Mouse (Mus musculus) lung, embryonic 16.5 days (tissue): Measurements from ENCODE around the gene Vps45. TPM values are rescaled to one million over a fixed set of nuclear protein-coding genes. Genes with fewer than 3 reads are reported as not detected.
"Not testable (repeated sequence)": the region's sequence is repeated elsewhere in the genome, so short reads cannot be mapped to it uniquely, and the experiment has no call there.

ENCODE experiments used
- ATAC-seq: fragments of 200-750 bp; cut with Nextera tagmentation; 2 replicates; pipeline ENCODE4 v1.8.0; 2017; ENCODE audit warnings: low read depth, mild to moderate bottlenecking, moderate library complexity
- H3K27ac ChIP-seq: fragments of 300-500 bp; sonication (generic); 2 replicates; pipeline ENCODE4 v1.5.1; 2014; ENCODE audit warnings: mild to moderate bottlenecking, control low read depth, low read length
- H3K27me3 ChIP-seq: fragments of 300-500 bp; sonication (generic); 2 replicates; pipeline ENCODE4 v1.6.1; 2014; ENCODE audit warnings: low read depth, low read length, mixed read lengths; ENCODE audit not compliant: control insufficient read depth, insufficient read depth
- H3K36me3 ChIP-seq: fragments of 300-500 bp; sonication (generic); 2 replicates; pipeline ENCODE4 v1.6.1; 2014; ENCODE audit warnings: low read length; ENCODE audit not compliant: control insufficient read depth, insufficient read depth
- H3K4me1 ChIP-seq: fragments of 300-500 bp; sonication (generic); replicated peaks from 2 replicates; pipeline ENCODE4 v1.6.1; 2014; ENCODE audit warnings: low read length, mixed read lengths; ENCODE audit not compliant: control insufficient read depth, insufficient read depth
- H3K4me2 ChIP-seq: fragments of 300-500 bp; sonication (generic); 2 replicates; pipeline ENCODE4 v1.6.1; 2014; ENCODE audit warnings: low read depth, low read length, control low read depth
- H3K4me3 ChIP-seq: fragments of 300-500 bp; sonication (generic); 2 replicates; pipeline ENCODE4 v1.5.1; 2014; ENCODE audit warnings: mild to moderate bottlenecking, low read length, control low read depth
- H3K9ac ChIP-seq: fragments of 300-500 bp; sonication (generic); 2 replicates; pipeline ENCODE4 v1.6.1; 2014; ENCODE audit warnings: low read length, control low read depth
- H3K9me3 ChIP-seq: fragments of 300-500 bp; sonication (generic); 2 replicates; pipeline ENCODE4 v1.6.1; 2016; ENCODE audit warnings: low read length; ENCODE audit not compliant: control insufficient read depth
- WGBS: fragments of 180-500 bp; shearing (Covaris S2); extraction: QIAGEN DNeasy Blood & Tissue Kit; methylation state at CpG from one replicate; pipeline ENCODE4 v1.1.7; 2014; 5-methylcytosine and 5-hydroxymethylcytosine counted together
- polyA plus RNA-seq: library from polyadenylated mRNA; unstranded; fragments of >200 nt; fragmentation: Nextera tagmentation; extraction: Ambion mirVana; gene quantifications from 2 replicates; pipeline ENCODE4 v1.2.1, GENCODE M21; 2015

Gene Vps45
- polyA plus RNA-seq, 1 experiment from 2014 or later = 39.8 TPM

DNA sequence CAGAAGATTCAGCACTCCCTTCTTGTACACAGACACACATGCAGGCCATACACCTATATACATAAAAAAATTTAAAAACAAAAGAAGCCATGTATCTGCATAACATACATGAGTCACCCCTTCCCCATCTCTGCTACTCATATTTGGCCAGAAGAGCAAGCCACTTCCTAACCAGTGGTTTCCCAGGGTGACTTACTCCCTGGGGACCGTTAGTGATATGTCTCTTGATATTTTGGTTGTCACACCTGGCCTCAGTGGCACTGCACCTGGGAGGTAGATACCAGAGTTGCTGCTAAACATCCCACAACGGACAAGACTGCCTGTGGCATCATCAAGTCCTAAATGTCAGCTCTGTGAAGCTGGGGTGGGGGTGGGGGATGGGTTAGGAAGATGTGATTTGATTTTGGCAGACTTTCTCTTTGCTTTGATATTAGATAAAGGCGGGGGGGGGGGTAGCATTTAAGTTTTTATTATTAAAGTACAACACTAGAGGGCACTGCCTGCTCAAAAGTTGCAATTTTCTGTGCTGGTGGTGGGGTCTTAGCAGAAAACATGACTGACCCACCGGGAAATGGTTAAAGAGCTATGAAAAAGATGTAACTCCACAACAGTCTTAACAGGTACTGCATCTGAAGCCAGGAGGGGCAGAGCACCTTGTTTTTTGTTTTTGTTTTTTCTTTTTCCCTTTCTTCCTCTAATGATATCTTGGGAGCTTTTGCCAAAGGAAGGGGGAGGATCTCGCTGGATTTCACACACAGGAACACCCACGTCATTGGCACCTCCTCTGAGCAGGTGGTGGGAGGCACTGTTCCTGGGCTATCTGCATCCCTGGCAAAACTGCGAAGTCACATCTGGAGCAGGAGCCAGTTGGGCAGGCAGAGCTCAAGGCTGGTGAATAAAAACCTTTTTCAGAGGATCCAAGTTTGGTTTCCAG, 92.5 kb downstream of the Vps45 start:
- H3K27me3 ChIP-seq = no peaks in the 10 kb centered on the region
- peak overlapping the region; percentile 52 for H3K4me2 ChIP-seq
- no peak overlapping the region for H3K27ac ChIP-seq
- peak; percentile 56; the same call in 1 of the 2 replicates for ATAC-seq
- H3K9me3 ChIP-seq = no peaks in the 10 kb centered on the region
- peak overlapping the region; percentile 15; the same call in 1 of the 2 replicates for H3K4me3 ChIP-seq
- WGBS = 3% methylated on average over 7 of the region's 7 CpGs
- H3K36me3 ChIP-seq = no peaks in the 10 kb centered on the region
- peaks cover 3% of the 10 kb centered on the region for H3K4me1 ChIP-seq
- H3K9ac ChIP-seq = peak overlapping the region; percentile 19; the same call in 1 of the 2 replicates

DNA sequence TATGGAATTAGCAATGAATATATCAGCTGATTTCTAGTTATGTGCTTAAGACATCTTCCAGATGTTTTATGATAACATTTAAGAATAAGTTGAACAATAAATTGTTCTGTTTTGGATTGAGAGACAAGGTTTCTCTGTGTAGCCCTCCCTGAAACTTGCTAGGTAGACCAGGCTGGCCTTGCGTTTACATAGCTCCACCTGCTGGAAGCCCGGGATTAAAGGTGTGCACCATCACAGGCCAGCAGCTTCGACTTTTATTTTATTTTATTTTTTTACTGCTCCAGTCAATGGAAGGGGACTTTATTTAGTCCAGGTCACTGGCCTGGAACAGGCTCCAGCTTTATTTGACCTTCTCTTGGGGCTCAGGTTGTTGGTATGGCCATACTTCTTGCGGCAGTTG, 94.6 kb downstream of the Vps45 start:
- Histone ChIP-seq H3K9me3 (peaks cover 3% of the 10 kb centered on the region; the same call in 1 of the 2 replicates), H3K9ac (no peak overlapping the region), H3K36me3 (no peaks in the 10 kb centered on the region), H3K4me2 (no peak overlapping the region), H3K4me1 (peaks cover 3% of the 10 kb centered on the region), H3K27me3 (no peaks in the 10 kb centered on the region), H3K4me3 (no peak overlapping the region), H3K27ac (no peak overlapping the region)
- no peak for ATAC-seq
- 35% methylated on average over 4 of the region's 4 CpGs for WGBS

DNA sequence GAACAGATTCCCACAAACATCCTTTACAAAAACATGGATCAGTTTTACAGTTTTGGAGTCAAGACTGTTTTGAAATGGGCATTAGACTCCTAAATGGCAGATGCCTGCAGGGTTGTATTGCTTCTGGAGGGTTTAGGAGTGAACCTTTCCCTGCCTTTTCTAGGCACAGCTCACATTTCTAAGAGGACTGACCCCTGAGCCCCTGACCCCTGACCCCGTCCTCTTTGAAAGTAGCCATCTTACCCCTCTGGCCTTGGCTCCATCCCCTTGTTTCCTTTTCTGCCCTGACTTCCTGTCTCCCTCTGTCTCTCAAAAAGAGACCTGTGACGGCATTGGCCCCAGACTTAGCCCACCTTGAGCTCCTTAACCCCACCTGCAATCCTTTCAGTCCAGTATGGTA, 95.0 kb downstream of the Vps45 start:
- Histone ChIP-seq H3K4me1 (peaks cover 3% of the 10 kb centered on the region), H3K36me3 (no peaks in the 10 kb centered on the region), H3K9me3 (peaks cover 3% of the 10 kb centered on the region; the same call in 1 of the 2 replicates), H3K9ac (no peak overlapping the region), H3K4me2 (no peak overlapping the region), H3K27me3 (no peaks in the 10 kb centered on the region), H3K27ac (no peak overlapping the region), H3K4me3 (no peak overlapping the region)
- no peak for ATAC-seq
- WGBS = 44% methylated on average over 2 of the region's 2 CpGs

DNA sequence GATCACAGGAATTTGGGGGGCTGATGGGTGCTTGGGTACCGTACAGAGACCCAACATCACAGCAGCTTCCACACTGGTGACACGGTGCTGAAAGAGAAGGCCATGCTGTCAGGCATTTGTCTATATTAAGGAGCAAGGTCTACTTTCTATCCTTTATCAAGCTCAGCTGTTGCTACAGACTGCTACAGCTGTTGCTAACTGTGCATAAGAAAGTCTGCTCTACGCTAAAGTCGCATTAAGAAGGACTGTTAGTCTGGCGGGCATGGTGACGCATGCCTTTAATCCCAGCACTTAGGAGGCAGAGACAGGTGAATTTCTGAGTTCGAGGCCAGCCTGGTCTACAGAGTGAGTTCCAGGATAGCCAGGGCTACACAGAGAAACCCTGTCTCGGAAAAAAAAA, 96.1 kb downstream of the Vps45 start:
- not testable (repeated sequence) for H3K4me3 ChIP-seq, H3K9me3 ChIP-seq, ATAC-seq, H3K36me3 ChIP-seq, H3K27me3 ChIP-seq, H3K9ac ChIP-seq, H3K4me2 ChIP-seq, H3K27ac ChIP-seq
- H3K4me1 ChIP-seq = peaks cover 11% of the 10 kb centered on the region
- WGBS = 76% methylated on average over 8 of the region's 8 CpGs

DNA sequence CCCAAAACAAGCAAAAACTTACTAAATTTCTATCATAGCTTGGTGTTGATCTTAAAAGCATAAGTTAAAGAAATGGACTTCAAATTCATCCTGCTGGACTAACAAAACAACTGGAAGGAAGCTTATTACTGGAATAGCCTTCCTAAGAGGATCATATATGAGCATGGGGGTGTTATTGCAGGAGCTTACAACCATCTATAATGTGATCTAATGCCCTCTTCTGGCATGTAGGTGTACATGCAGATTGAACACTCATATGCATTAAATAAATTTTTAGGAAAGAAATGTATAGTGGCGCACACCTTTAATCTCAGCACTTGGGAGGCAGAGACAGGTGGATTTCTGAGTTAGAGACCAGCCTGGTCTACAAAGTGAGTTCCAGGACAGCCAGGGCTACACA, 98.5 kb downstream of the Vps45 start:
- H3K27me3 ChIP-seq = no peaks in the 10 kb centered on the region
- ATAC-seq = no peak
- 97% methylated on average over 1 of the region's 1 CpGs for whole genome bisulfite sequencing
- no peak overlapping the region for H3K9ac ChIP-seq
- no peak overlapping the region for H3K4me2 ChIP-seq
- peaks cover 3% of the 10 kb centered on the region; the same call in 1 of the 2 replicates for H3K9me3 ChIP-seq
- no peak overlapping the region for H3K4me3 ChIP-seq
- H3K36me3 ChIP-seq = no peaks in the 10 kb centered on the region
- H3K27ac ChIP-seq = no peak overlapping the region
- peaks cover 7% of the 10 kb centered on the region for H3K4me1 ChIP-seq

DNA sequence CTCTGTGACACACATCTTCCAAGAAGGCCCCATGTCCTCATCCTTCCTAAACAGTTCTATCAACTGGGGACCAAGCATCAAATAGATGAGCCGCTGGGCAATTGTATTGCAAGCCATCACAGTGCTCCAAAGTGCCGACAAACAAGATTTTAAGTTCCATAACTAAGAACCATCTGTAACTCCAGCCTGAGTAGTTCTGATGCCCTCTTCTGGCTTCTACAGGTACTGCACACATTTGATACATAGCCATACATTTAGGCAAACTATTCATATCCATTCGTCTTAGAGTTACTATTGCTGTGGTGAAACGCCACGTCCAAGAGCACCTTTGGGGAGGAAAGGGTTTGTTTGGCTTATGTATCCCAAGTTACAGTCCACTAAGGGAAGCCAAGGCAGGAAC, 99.2 kb downstream of the Vps45 start:
- Histone ChIP-seq H3K4me1 (peaks cover 7% of the 10 kb centered on the region), H3K9ac (no peak overlapping the region), H3K9me3 (peaks cover 3% of the 10 kb centered on the region; the same call in 1 of the 2 replicates), H3K4me2 (no peak overlapping the region), H3K27me3 (no peaks in the 10 kb centered on the region), H3K4me3 (no peak overlapping the region), H3K27ac (no peak overlapping the region), H3K36me3 (no peaks in the 10 kb centered on the region)
- 81% methylated on average over 5 of the region's 5 CpGs for WGBS
- no peak for ATAC-seq

DNA sequence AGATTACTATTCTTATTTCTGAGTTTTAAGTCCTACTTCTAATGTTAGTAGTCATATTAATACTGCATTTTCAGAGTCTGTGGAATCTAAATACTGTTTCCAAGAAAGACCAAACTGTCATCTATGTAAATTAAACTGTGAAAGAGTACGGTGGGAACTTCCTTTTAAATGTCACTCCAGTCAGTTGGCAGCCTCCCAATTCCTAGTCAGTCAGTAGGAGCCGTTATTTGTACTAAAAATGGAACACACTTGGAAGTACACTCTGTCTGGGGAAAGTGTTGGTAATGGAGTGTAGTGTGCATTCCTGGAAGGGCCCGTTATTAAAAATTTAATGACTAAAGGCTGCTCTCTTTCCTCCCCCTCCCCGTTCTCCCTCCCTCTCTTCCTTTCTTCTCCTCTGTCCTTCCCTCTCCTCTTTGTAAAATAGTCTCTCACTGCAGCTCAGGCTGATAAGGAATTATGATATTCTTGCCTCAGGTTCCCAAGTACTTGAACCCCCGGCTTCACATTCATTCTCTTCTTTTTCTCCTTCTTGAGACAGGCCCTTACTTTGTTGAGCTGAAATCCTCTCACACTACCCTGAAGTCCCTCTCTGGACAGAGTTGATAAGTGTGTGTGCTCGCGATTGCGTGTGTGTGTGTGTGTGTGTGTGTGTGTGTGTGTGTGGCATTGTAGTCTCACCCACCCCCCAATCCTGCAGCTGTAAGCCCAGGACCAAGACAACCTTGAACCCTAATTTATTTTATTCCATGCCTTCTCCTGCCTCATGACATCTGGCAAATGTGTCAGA, 100.7 kb downstream of the Vps45 start:
- Histone ChIP-seq H3K4me2 (no peak overlapping the region), H3K27me3 (no peaks in the 10 kb centered on the region), H3K4me1 (peaks cover 7% of the 10 kb centered on the region), H3K9ac (no peak overlapping the region), H3K4me3 (no peak overlapping the region), H3K27ac (peak overlapping the region; percentile 85), H3K36me3 (no peaks in the 10 kb centered on the region), H3K9me3 (peaks cover 3% of the 10 kb centered on the region; the same call in 1 of the 2 replicates)
- WGBS = 21% methylated on average over 8 of the region's 8 CpGs
- ATAC-seq = peak; percentile 90

DNA sequence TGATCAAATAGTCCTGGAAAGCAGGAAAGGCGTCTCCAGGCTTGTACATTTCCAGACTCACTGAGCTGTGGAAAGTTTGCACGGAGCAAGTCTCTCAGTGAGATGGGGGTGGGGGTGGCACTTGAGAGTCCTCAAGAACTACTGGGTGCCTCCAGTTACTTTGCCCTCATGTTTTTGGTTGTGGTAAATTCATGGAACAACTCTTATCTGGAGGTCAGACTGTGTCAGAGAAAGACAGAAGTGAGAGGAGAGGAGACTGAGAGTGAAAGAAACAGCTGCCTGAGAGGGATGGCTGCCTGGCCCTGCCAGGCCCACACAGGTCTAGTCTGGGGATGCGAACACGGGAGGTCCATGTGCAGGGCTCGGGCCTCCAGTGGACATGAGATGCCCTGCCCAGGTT, 102.9 kb downstream of the Vps45 start:
- ATAC-seq = no peak

DNA sequence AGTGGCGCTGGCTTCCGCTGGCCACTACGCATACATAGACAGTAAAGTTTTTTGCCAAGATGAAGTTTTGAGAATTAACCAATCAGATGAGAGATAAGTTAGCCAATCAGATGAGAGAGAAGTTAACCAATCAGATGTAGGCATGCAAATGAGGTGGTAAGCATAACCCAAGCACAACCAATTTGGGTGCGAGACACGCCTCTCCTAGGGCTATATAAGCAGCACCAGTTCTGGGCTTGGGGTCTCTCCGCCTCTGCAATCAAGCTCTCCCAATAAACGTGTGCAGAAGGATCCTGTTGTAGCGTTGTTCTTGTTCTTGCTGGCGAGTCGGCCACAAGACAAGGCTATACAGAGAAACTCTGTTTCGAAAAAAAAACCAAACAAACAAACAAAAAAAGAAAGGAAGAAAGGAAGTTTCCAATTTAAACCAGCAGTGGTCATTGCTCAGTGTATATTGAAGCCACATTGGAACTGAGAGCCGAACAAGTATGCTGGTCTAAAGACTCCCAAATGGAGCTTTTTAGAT, 103.6 kb downstream of the Vps45 start:
- H3K9ac ChIP-seq, H3K27me3 ChIP-seq, ATAC-seq, H3K4me2 ChIP-seq, H3K36me3 ChIP-seq, H3K9me3 ChIP-seq, H3K27ac ChIP-seq, H3K4me1 ChIP-seq, H3K4me3 ChIP-seq: not testable (repeated sequence)
- 85% methylated on average over 12 of the region's 12 CpGs for WGBS

More for the DNA sequence above, 102.9 kb downstream of the Vps45 start:
- Histone ChIP-seq H3K9ac (no peak overlapping the region), H3K4me3 (no peak overlapping the region), H3K27ac (no peak overlapping the region), H3K36me3 (no peaks in the 10 kb centered on the region), H3K4me2 (no peak overlapping the region), H3K27me3 (no peaks in the 10 kb centered on the region), H3K9me3 (peaks cover 3% of the 10 kb centered on the region; the same call in 1 of the 2 replicates), H3K4me1 (peaks cover 7% of the 10 kb centered on the region)
- WGBS = 89% methylated on average over 5 of the region's 5 CpGs
